Mouse (Mus musculus): ENCODE results near the gene Nav1. TPM values are rescaled to one million over a fixed set of nuclear protein-coding genes. Genes with fewer than 3 reads are reported as not detected.

Nav1 gene
- polyA plus RNA-seq, 1 experiment from 2014 or later, result 1.0 TPM

- H3K9ac ChIP-seq, result no peak overlapping the region
- H3K4me3 ChIP-seq (replicated peaks), result no peak overlapping the region
- 73% methylated on average over 6 of the region's 6 CpGs for whole genome bisulfite sequencing (ENCODE audit: insufficient replicate concordance)
- H3K4me1 ChIP-seq (replicated peaks), result no peaks in the 10 kb centered on the region
- no peak overlapping the region for H3K4me2 ChIP-seq
- H3K9me3 ChIP-seq (replicated peaks), result no peaks in the 10 kb centered on the region
- no peak for ATAC-seq (ENCODE audit: insufficient read depth)
- H3K27me3 ChIP-seq, result no peaks in the 10 kb centered on the region
- no peak overlapping the region for H3K27ac ChIP-seq (replicated peaks)
- no peaks in the 10 kb centered on the region for H3K36me3 ChIP-seq (replicated peaks)
Measured at GRCm38 (mm10) chr1:135531981-135532380, 75.1 kb downstream of the Nav1 start.

DNA sequence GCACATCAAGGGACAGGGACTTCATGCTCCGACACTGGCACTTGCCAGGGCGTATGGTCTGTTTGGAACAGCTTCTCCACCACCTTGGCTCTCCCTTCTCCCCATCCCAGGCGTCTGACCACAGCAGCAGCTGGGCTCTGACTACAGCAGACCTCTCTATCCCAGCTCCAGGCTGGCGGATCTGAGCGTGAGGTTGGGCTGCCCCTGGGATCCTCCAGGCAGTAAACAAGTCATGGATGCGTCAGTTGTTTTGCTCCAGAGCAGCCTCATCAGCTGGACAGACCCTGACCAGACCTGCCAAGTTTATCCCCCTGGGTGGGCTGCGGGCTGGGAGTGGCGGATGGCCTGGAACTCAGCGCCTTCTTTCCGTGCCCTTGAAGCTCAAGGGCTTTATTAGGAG, 76.0 kb downstream of the Nav1 start:
- H3K9ac ChIP-seq, result no peak overlapping the region
- H3K9me3 ChIP-seq (replicated peaks), result no peaks in the 10 kb centered on the region
- H3K36me3 ChIP-seq (replicated peaks), result no peaks in the 10 kb centered on the region
- ATAC-seq (ENCODE audit: insufficient read depth), result no peak
- no peak overlapping the region for H3K4me3 ChIP-seq (replicated peaks)
- WGBS (ENCODE audit: insufficient replicate concordance), result 73% methylated on average over 10 of the region's 10 CpGs
- H3K27me3 ChIP-seq, result no peaks in the 10 kb centered on the region
- no peaks in the 10 kb centered on the region for H3K4me1 ChIP-seq (replicated peaks)
- H3K4me2 ChIP-seq, result no peak overlapping the region
- H3K27ac ChIP-seq (replicated peaks), result no peak overlapping the region

GRCm38 (mm10) chr1:135524518-135524860, 82.6 kb downstream of the Nav1 start:
- Histone ChIP-seq H3K9me3 (replicated peaks) (no peaks in the 10 kb centered on the region), H3K4me2 (no peak overlapping the region)
- ATAC-seq (ENCODE audit: insufficient read depth), result no peak

GRCm38 (mm10) chr1:135523780-135524517, 83.1 kb downstream of the Nav1 start:
- no peak for ATAC-seq (ENCODE audit: insufficient read depth)
- H3K27me3 ChIP-seq, result no peaks in the 10 kb centered on the region
- H3K9me3 ChIP-seq (replicated peaks), result no peaks in the 10 kb centered on the region
- no peak overlapping the region for H3K27ac ChIP-seq (replicated peaks)
- H3K9ac ChIP-seq, result no peak overlapping the region
- no peaks in the 10 kb centered on the region for H3K36me3 ChIP-seq (replicated peaks)
- H3K4me3 ChIP-seq (replicated peaks), result no peak overlapping the region
- no peak overlapping the region for H3K4me2 ChIP-seq
- 61% methylated on average over 12 of the region's 12 CpGs for WGBS (ENCODE audit: insufficient replicate concordance)
- H3K4me1 ChIP-seq (replicated peaks), result no peaks in the 10 kb centered on the region

More at GRCm38 (mm10) chr1:135524518-135524860, 82.6 kb downstream of the Nav1 start:
- no peak overlapping the region for H3K9ac ChIP-seq
- no peaks in the 10 kb centered on the region for H3K27me3 ChIP-seq
- H3K4me1 ChIP-seq (replicated peaks), result no peaks in the 10 kb centered on the region
- no peaks in the 10 kb centered on the region for H3K36me3 ChIP-seq (replicated peaks)
- 70% methylated on average over 4 of the region's 4 CpGs for WGBS (ENCODE audit: insufficient replicate concordance)
- H3K27ac ChIP-seq (replicated peaks), result no peak overlapping the region
- H3K4me3 ChIP-seq (replicated peaks), result no peak overlapping the region

GRCm38 (mm10) chr1:135523344-135523743, 83.8 kb downstream of the Nav1 start:
- Histone ChIP-seq H3K9ac (no peak overlapping the region), H3K36me3 (replicated peaks) (no peaks in the 10 kb centered on the region), H3K4me2 (no peak overlapping the region), H3K27me3 (no peaks in the 10 kb centered on the region), H3K4me1 (replicated peaks) (no peaks in the 10 kb centered on the region), H3K27ac (replicated peaks) (no peak overlapping the region), H3K4me3 (replicated peaks) (no peak overlapping the region), H3K9me3 (replicated peaks) (no peaks in the 10 kb centered on the region)
- 56% methylated on average over 2 of the region's 2 CpGs for WGBS (ENCODE audit: insufficient replicate concordance)
- ATAC-seq (ENCODE audit: insufficient read depth), result no peak

DNA sequence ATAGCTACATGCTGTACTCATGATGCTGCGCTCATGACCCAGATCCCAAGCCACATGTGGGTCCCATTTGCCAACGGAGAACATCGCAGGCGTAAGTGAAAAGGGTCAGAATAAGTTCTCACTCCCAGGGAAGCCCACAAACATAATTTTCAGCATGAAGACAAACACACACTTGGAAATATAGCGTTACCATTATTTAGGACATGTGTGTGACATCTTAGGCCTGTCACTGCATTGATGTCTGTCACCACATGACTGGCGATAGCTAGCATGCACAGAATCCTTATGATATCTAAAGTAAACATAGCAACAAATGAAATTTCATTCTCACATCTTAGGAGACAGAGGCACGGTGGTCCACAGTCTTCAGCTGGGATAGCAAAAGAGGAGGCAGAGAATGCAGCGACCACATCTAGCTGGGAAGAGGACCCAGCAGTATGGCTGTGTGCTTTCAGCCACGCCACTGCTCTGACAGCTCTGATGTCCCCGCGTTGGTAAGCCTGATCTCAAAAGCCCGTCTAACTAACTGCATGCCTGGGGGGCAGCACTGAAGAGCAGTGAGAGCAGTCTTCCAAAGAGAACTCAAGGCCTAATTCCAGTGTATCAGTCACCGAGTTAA, 86.4 kb downstream of the Nav1 start:
- no peaks in the 10 kb centered on the region for H3K36me3 ChIP-seq (replicated peaks)
- no peak overlapping the region for H3K4me2 ChIP-seq
- H3K27me3 ChIP-seq, result no peaks in the 10 kb centered on the region
- H3K27ac ChIP-seq (replicated peaks), result no peak overlapping the region
- peaks cover 12% of the 10 kb centered on the region for H3K4me1 ChIP-seq (replicated peaks)
- H3K9me3 ChIP-seq (replicated peaks), result no peaks in the 10 kb centered on the region
- no peak for ATAC-seq (ENCODE audit: insufficient read depth)
- WGBS (ENCODE audit: insufficient replicate concordance), result 77% methylated on average over 13 of the region's 13 CpGs
- no peak overlapping the region for H3K9ac ChIP-seq
- H3K4me3 ChIP-seq (replicated peaks), result no peak overlapping the region

- WGBS (ENCODE audit: insufficient replicate concordance), result 51% methylated on average over 5 of the region's 5 CpGs
- no peak for ATAC-seq (ENCODE audit: insufficient read depth)
- Histone ChIP-seq H3K4me2 (no peak overlapping the region), H3K27me3 (no peaks in the 10 kb centered on the region), H3K36me3 (replicated peaks) (no peaks in the 10 kb centered on the region), H3K9me3 (replicated peaks) (no peaks in the 10 kb centered on the region), H3K4me3 (replicated peaks) (no peak overlapping the region), H3K9ac (no peak overlapping the region), H3K4me1 (replicated peaks) (peaks cover 20% of the 10 kb centered on the region), H3K27ac (replicated peaks) (no peak overlapping the region)
Measured at GRCm38 (mm10) chr1:135518661-135519060, 88.4 kb downstream of the Nav1 start.

DNA sequence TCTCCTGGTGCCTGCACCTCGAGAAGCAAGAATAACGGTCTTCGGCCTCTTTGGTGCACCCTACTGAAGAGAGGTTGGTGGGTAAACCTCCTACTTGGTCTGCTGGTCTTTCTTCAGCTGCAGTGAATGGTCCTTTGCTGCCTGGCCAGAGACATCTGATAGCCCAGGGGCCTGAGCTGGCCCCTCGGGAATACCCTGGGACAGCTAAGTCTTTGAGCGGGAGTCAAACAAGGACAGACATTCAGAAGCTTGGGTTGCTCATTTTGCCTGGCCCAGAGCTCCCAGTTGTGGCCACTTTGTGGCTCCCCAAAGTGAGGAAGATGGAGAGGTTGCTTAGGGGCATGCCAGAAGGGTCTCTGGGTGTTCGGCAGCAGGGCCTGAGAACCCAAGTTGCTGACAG, 89.6 kb downstream of the Nav1 start:
- no peak overlapping the region for H3K4me2 ChIP-seq
- H3K4me3 ChIP-seq (replicated peaks), result no peak overlapping the region
- no peaks in the 10 kb centered on the region for H3K27me3 ChIP-seq
- no peak overlapping the region for H3K9ac ChIP-seq
- H3K36me3 ChIP-seq (replicated peaks), result no peaks in the 10 kb centered on the region
- 67% methylated on average over 6 of the region's 6 CpGs for WGBS (ENCODE audit: insufficient replicate concordance)
- no peaks in the 10 kb centered on the region for H3K9me3 ChIP-seq (replicated peaks)
- H3K27ac ChIP-seq (replicated peaks), result no peak overlapping the region
- peaks cover 23% of the 10 kb centered on the region for H3K4me1 ChIP-seq (replicated peaks)
- no peak for ATAC-seq (ENCODE audit: insufficient read depth)

DNA sequence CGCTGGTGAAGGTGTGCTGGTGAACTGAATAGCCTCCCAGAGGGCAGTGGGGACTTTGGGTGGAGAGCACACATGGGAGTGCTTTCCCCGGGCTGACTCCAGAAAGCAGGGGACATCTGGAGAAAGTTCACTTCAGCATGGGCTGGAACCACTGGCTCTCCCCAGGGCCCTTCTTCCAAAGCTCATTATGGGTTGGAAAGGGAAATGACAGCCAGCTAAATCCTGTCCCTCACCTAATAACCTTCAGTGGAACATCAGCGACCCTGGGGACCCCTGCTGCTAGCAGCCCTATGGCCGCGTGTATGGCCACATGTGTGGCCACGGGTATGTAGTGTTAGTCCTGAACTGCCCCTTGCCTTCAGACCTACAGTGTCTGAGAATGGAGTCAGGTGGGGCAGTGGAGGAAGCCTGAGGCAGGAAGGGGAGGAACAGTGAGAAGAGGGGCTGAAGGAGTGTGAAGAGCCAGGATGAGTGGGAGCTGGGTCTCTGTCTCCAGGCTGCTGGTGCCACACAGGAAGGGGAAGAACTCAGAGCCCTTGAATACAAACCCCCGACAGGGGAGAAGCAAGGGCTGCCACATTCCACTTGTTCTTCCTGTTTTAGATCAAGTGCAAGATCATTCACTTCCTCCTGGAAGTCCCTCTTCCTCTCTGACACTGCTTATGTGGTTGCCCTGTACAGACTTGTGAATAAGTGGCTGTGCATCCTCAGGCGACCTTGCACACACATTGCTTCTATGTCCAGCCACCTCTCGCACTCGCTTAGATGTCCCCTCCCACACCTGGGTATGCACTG, 90.4 kb downstream of the Nav1 start:
- WGBS (ENCODE audit: insufficient replicate concordance), result 28% methylated on average over 10 of the region's 10 CpGs
- Histone ChIP-seq H3K27ac (replicated peaks) (no peak overlapping the region; the same call in 1 of the 2 replicates), H3K27me3 (peaks cover 5% of the 10 kb centered on the region), H3K9me3 (replicated peaks) (no peaks in the 10 kb centered on the region), H3K9ac (no peak overlapping the region), H3K4me3 (replicated peaks) (no peak overlapping the region), H3K4me2 (no peak overlapping the region), H3K4me1 (replicated peaks) (peaks cover 23% of the 10 kb centered on the region), H3K36me3 (replicated peaks) (no peaks in the 10 kb centered on the region)
- 0 out of 2 replicates have a peak, but pooled peaks have one; percentile 13 for ATAC-seq (ENCODE audit: insufficient read depth)

- peaks cover 28% of the 10 kb centered on the region for H3K4me1 ChIP-seq (replicated peaks)
- H3K27ac ChIP-seq (replicated peaks), result peak overlapping the region; percentile 38; the same call in 1 of the 2 replicates
- H3K4me3 ChIP-seq (replicated peaks), result no peak overlapping the region
- no peak overlapping the region for H3K9ac ChIP-seq
- no peak overlapping the region for H3K4me2 ChIP-seq
- H3K36me3 ChIP-seq (replicated peaks), result no peaks in the 10 kb centered on the region
- WGBS (ENCODE audit: insufficient replicate concordance), result 69% methylated on average over 12 of the region's 12 CpGs
- peak; percentile 57 for ATAC-seq (ENCODE audit: insufficient read depth)
- no peaks in the 10 kb centered on the region for H3K9me3 ChIP-seq (replicated peaks)
- peaks cover 15% of the 10 kb centered on the region for H3K27me3 ChIP-seq
Measured at GRCm38 (mm10) chr1:135515633-135516238, 91.4 kb downstream of the Nav1 start.

Measured in liver, embryonic 15.5 days (tissue).